Mouse (Mus musculus) intestine, postnatal 0 days (tissue): Measurements from ENCODE around the gene Zfand3. TPM values are rescaled to one million over a fixed set of nuclear protein-coding genes. Genes with fewer than 3 reads are reported as not detected.

Source experiments
- ATAC-seq: fragments of 200-750 bp; cut with Nextera tagmentation; 2 replicates; pipeline ENCODE4 v1.8.0; 2017; ENCODE audit warnings: mild to moderate bottlenecking, moderate TSS enrichment, moderate library complexity
- H3K27ac ChIP-seq: fragments of 300-500 bp; sonication (generic); 2 replicates; pipeline ENCODE4 v1.5.1; 2014; ENCODE audit warnings: mild to moderate bottlenecking, low read depth, low read length, moderate library complexity
- H3K27me3 ChIP-seq: fragments of 300-500 bp; sonication (generic); replicated peaks from 2 replicates; pipeline ENCODE4 v1.6.1; 2014; ENCODE audit warnings: low read length, mixed read lengths; ENCODE audit not compliant: control insufficient read depth, insufficient read depth
- H3K36me3 ChIP-seq: fragments of 300-500 bp; sonication (generic); 2 replicates; pipeline ENCODE4 v1.6.1; 2014; ENCODE audit warnings: mild to moderate bottlenecking, moderate library complexity; ENCODE audit not compliant: control insufficient read depth, insufficient read depth
- H3K4me1 ChIP-seq: fragments of 300-500 bp; sonication (generic); replicated peaks from 2 replicates; pipeline ENCODE4 v1.6.1; 2014; ENCODE audit warnings: antibody characterized with exemption, low read length, mixed read lengths; ENCODE audit not compliant: control insufficient read depth, insufficient read depth
- H3K4me2 ChIP-seq: fragments of 300-500 bp; sonication (generic); replicated peaks from 2 replicates; pipeline ENCODE4 v1.6.1; 2014; ENCODE audit warnings: low read depth, mild to moderate bottlenecking, moderate library complexity
- H3K4me3 ChIP-seq: fragments of 300-500 bp; sonication (generic); 2 replicates; pipeline ENCODE4 v1.5.1; 2014; ENCODE audit warnings: low read depth, low read length
- H3K9ac ChIP-seq: fragments of 300-500 bp; sonication (generic); 2 replicates; pipeline ENCODE4 v1.6.1; 2014; ENCODE audit warnings: mild to moderate bottlenecking, low read depth, low read length
- H3K9me3 ChIP-seq: fragments of 300-500 bp; sonication (generic); 2 replicates; pipeline ENCODE4 v1.6.1; 2016; ENCODE audit warnings: mixed run types; ENCODE audit not compliant: control insufficient read depth
- CTCF ChIP-seq: sonication (generic); IDR thresholded peaks from 2 replicates; pipeline ENCODE4 v1.5.1; 2016; ENCODE audit warnings: low read depth, mild to moderate bottlenecking, control low read depth, antibody characterized with exemption, moderate library complexity
- WGBS: fragments of 180-500 bp; shearing (Covaris S2); extraction: QIAGEN DNeasy Blood & Tissue Kit; methylation state at CpG from one replicate; pipeline ENCODE4 v1.1.7; 2014; 5-methylcytosine and 5-hydroxymethylcytosine counted together
- polyA plus RNA-seq: library from polyadenylated mRNA; unstranded; fragments of >200 nt; fragmentation: Nextera tagmentation; extraction: Ambion mirVana; gene quantifications from 2 replicates; pipeline ENCODE4 v1.2.1, GENCODE M21; 2015

Gene Zfand3
- polyA plus RNA-seq, 1 experiment from 2014 or later: 38.0 TPM

DNA sequence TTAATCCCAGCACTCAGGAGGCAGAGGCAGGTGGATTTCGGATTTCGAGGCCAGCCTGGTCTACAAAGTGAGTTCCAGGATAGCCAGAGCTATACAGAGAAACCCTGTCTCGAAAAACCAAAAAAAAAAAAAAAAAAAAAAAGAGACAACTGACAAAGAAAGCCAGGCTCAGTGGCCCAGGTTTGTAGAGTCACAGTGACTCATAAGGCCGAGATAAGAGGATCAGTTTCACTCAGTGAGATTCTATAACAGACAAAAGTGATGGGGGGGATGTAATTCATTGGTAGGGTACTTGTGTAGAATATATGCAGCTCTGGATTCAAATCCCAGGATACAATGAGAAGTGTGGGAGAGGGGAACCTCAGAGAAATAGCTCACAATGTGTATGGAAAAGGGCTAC, 10.1 kb upstream of the Zfand3 start:
- no peaks in the 10 kb centered on the region for H3K36me3 ChIP-seq
- no peaks in the 10 kb centered on the region for H3K4me1 ChIP-seq
- H3K9ac ChIP-seq: no peak overlapping the region
- no peak overlapping the region for H3K4me2 ChIP-seq
- no peaks in the 10 kb centered on the region for H3K27me3 ChIP-seq
- H3K9me3 ChIP-seq: no peaks in the 10 kb centered on the region
- no peak for TF ChIP-seq CTCF
- no peak overlapping the region for H3K4me3 ChIP-seq
- ATAC-seq: no peak
- 86% methylated on average over 4 of the region's 4 CpGs for WGBS
- no peak overlapping the region for H3K27ac ChIP-seq

DNA sequence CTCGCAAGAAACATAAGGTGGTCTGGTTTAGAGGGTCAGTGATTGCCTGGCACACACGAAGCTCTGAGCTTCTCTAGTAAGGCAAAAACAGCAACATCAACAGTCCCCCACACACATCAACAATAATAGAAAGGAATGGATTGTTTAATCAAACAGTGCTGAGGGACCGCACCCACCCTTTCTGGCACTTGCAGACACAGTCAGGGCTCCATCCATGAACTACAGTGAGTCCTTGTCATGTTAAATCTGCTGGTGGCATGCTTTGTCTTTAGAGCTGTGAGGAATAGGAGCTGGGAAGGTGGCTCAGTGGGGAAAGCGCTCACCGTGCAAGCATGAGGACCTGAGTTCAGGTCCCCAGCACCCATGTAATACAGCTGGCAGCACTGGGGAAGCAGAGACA, 8.5 kb upstream of the Zfand3 start:
- no peaks in the 10 kb centered on the region for H3K9me3 ChIP-seq
- ATAC-seq: no peak
- 90% methylated on average over 5 of the region's 5 CpGs for WGBS

DNA sequence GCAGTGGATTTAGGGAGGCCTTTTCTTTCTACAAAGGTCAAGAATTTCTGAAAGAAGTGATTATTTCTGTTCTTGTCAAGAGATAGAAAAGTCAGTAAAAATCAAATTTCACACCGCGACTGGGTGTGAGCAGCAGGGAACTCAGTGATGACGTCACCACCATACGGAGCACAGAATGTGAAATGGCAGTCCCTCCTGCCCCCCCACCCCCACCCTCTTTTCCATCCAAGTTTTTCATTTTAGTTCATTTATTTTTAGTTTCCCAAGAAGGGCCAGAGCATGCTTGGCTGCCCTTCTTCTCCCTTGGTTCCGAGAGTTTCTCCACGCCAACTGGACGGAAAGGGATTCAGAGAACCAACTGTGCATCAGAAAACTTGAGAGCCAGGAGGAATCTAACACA, 6.8 kb upstream of the Zfand3 start:
- H3K36me3 ChIP-seq: no peaks in the 10 kb centered on the region
- no peak overlapping the region for H3K9ac ChIP-seq
- H3K4me1 ChIP-seq: no peaks in the 10 kb centered on the region
- TF ChIP-seq CTCF: no peak
- no peak overlapping the region for H3K4me2 ChIP-seq
- ATAC-seq: no peak
- no peak overlapping the region for H3K4me3 ChIP-seq
- H3K27me3 ChIP-seq: no peaks in the 10 kb centered on the region
- H3K9me3 ChIP-seq: no peaks in the 10 kb centered on the region
- no peak overlapping the region for H3K27ac ChIP-seq
- WGBS: 81% methylated on average over 7 of the region's 7 CpGs

More for the DNA sequence above, 8.5 kb upstream of the Zfand3 start:
- H3K36me3 ChIP-seq: no peaks in the 10 kb centered on the region
- H3K4me2 ChIP-seq: no peak overlapping the region
- no peak overlapping the region for H3K4me3 ChIP-seq
- no peak overlapping the region for H3K27ac ChIP-seq
- H3K4me1 ChIP-seq: no peaks in the 10 kb centered on the region
- no peak overlapping the region for H3K9ac ChIP-seq
- H3K27me3 ChIP-seq: no peaks in the 10 kb centered on the region
- no peak for TF ChIP-seq CTCF

DNA sequence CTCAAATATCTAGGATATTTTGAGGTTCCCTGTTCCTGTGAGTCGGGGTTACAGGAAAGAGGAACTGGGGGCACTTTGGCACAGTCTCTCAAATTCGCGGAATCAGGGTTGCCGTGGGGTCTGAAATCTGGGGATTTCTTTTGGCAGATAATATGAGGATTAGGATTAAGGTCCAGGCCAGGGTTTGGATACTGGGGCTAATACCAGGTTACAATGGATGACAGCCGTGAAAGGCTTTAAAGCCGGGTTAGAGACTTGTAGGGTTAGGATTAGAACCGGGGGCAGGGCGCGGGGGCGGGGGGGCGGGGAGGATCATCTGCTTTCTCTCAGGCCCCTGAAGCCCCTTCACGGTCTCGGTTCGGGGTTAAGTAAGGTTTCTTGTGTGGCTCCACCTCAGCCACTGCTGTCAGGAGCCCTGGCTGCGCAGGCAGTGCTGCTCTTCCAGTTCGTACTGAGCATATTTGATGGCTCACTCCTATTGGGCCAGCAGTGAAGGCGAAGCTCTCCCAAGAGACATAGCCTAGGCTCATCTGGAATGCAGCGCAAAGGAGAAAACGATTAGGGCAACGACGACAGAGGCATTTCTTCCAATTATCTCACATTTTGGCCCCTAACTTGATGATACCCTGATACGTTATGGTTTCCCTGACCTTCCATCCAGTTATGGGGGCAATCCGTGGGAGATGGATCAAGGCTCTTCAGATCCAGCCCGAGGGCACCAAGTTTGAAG, 5.8 kb upstream of the Zfand3 start:
- H3K27ac ChIP-seq: no peak overlapping the region
- H3K4me3 ChIP-seq: no peak overlapping the region
- ATAC-seq: no peak
- TF ChIP-seq CTCF: no peak
- WGBS: 87% methylated on average over 24 of the region's 24 CpGs
- H3K9me3 ChIP-seq: no peaks in the 10 kb centered on the region
- H3K36me3 ChIP-seq: no peaks in the 10 kb centered on the region
- no peak overlapping the region for H3K9ac ChIP-seq
- H3K27me3 ChIP-seq: no peaks in the 10 kb centered on the region
- no peaks in the 10 kb centered on the region for H3K4me1 ChIP-seq
- no peak overlapping the region for H3K4me2 ChIP-seq

DNA sequence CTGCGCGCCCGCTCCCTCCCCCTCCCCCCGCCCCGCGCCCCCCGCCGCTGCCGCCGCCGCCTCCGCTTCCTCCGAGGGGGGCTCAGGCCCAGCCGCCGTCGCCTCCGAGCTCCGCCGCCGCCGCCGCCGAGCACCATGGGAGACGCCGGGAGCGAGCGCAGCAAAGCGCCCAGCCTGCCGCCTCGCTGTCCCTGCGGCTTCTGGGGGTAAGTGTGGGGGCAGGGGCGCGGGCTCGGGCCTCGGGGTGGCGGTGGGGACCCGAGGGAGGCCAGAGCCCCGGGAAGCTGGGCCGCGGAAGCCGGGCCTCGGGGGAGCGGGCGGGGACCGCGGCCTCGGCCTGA, 540 bp downstream of the Zfand3 start:
- peak; percentile 2; the same call in 1 of the 2 replicates for ATAC-seq
- Histone ChIP-seq H3K9ac (peak overlapping the region; percentile 97), H3K36me3 (no peaks in the 10 kb centered on the region), H3K4me2 (peak overlapping the region; percentile 71), H3K27ac (peak overlapping the region; percentile 98), H3K4me3 (peak overlapping the region; percentile 99), H3K4me1 (peaks cover 18% of the 10 kb centered on the region), H3K27me3 (no peaks in the 10 kb centered on the region), H3K9me3 (no peaks in the 10 kb centered on the region)
- no peak for TF ChIP-seq CTCF
- 2% methylated on average over 34 of the region's 47 CpGs for WGBS

DNA sequence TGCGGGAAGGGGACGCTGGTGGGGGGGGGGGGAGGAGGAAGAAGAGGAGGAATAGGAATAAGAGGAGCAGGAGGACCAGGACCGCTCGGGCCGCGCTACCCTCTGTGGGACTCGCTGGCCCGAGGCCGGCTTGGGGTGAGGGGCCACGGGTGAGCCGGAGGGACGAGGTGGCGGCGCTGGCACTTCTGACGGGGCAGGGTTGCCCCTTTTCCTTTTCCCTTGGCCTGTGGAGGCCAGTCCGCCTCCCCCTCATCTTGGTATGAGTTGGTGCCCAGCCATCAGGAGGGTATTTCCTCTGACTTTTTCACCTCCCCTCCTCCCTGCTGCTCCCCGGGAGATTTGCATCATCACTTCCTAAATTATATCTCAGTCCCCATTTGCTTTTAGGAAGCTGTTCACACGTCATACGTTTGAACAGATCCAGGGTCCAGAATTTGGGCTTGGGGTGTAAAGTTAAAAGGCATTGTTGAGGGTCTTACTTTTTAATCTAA, 963 bp downstream of the Zfand3 start:
- 0% methylated on average over 18 of the region's 19 CpGs for WGBS
- H3K4me1 ChIP-seq: peaks cover 20% of the 10 kb centered on the region
- no peaks in the 10 kb centered on the region for H3K9me3 ChIP-seq
- peak overlapping the region; percentile 98 for H3K27ac ChIP-seq
- no peaks in the 10 kb centered on the region for H3K27me3 ChIP-seq
- peak overlapping the region; percentile 99 for H3K4me3 ChIP-seq
- ATAC-seq: no peak
- no peak for TF ChIP-seq CTCF
- H3K9ac ChIP-seq: peak overlapping the region; percentile 97
- no peaks in the 10 kb centered on the region for H3K36me3 ChIP-seq
- peak overlapping the region; percentile 71 for H3K4me2 ChIP-seq
